Mouse (Mus musculus): ENCODE measurements around the gene Myo19.

Gene Myo19

DNA sequence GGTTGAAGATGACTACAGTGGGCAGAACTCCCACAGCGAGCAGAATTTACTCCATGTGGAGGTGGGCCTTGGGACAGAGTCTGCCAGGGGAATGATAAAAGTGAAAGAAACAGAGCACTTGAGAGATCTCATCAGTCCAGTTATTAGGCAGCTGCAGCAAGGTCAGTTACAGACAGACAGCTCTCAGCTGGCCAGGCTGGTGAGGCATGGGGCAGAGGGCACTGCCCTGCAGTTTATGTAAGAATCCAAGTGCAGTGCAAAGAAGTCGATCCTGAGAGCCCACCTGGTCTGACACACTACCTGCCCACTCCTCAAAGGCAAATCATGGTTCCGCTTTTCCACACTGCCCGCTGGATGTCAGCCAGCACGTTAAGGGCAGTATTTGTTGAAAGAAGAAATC is 6.3 kb downstream of the Myo19 start:
- no peak for DNase-seq (ENCODE audit: low read depth, low spot score)

DNA sequence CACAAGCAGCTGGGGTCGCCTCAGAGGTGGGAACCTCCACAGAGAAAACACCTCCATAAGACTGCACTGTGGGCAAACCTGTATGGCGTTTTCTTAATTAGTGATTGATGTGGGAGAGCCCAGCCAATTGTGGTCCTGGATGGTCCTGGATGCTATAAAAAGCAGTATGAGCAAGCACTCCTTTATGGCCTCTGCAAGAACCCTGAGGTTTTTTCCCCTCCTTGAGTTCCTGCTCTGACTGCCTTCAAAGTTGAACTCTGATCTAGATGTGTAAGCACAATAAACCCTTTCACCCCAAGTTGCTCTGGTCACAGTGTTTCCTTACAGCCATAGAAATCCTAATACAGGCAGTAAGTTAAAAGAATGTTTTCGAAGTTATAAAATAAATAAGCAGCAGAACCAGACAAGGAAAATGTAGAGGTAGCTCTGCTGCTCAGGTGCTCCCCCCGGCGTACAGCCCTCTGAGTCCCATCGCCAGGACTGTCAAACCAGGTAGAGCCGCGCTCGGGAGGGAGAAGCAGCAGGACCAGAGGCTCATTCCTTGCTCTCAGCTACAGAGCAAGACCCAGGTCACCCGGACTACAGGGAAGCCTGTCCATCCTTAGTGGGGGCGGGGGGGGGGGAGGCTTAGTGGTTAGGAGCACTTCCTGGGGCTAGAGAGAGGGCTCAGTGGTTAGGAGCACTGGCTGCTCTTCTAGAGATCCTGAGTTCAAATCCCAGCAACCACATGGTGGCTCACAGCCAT is 7.0 kb downstream of the Myo19 start:
- no peak for DNase-seq (ENCODE audit: low read depth, low spot score)

DNA sequence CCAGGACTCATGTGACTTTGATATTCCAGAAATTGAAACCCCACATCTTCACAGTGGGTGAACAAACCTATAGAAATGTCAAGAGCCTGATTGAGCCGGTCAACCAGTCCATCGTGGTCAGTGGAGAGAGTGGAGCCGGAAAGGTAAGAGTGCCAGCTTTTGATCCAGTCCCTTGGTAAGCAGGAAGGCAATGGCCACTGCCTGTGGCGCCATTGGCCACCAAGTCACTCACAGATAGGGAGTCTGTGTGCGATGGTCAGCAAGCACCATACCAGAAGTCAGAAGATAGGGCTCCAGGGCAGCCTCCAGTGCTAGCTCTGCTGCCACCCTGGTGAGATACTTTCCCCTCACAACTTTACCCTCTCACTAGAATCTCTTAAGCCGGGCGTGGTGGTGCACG is 8.1 kb downstream of the Myo19 start:
- no peak for DNase-seq (ENCODE audit: low read depth, low spot score)

DNA sequence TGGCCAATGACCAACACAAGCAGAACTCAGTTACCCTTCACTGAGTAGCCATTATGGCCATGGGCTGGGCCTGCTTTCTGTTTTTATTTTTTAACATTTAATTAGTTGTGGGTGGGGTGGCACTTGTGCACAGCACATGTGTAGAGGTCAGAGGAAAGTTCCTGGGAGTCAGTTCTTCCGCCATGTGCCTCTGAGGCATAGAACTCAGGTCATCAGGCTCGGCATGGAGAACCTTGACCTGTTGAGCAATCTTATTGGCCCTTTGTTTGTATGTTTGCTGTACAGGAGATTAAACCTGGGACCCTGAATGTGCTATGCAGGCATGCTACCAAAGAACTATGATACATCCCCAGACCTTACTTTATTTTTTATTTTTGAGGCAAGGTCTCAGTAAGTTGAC is 9.5 kb downstream of the Myo19 start:
- no peak for DNase-seq (ENCODE audit: low read depth, low spot score)

DNA sequence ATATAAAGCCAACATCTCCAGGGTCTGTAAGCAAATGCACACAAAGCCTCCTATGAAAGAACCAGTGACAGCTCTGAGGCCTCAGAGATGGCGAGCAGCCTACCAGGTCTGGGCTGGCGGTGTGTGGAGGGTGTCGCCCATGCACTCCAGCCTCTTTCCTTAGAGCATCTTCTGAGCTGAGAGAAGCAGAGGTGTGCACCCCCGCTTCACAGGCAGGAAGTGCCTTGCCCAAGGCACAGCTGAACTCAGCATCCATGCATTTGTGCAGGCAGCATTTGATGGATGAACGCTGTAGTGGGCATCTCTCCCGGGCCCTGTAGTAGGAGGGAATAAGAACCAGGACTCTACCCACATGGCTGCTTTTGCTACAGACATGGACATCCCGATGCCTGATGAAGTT is 11.8 kb downstream of the Myo19 start:
- no peak for DNase-seq (ENCODE audit: low read depth, low spot score)

DNA sequence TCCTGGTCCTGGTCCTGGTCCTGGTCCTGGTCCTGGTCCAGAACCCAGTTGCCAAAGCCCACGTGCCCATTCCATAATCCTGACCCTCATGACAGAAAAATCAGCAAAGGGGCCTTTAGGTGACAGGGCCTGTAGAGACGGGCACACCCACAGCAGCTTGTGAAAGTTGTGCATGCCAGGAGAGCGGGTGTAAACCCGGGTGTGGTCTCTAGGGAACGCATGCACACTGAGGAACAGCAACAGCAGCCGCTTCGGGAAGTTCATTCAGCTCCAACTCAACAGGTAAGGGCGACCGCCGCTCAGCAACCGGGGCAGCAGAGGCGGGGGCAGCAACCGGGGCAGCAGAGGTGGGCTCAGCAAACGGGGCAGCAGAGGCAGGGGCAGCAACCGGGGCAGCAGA is 13.2 kb downstream of the Myo19 start:
- DNase-seq (ENCODE audit: low read depth, low spot score): no peak

DNA sequence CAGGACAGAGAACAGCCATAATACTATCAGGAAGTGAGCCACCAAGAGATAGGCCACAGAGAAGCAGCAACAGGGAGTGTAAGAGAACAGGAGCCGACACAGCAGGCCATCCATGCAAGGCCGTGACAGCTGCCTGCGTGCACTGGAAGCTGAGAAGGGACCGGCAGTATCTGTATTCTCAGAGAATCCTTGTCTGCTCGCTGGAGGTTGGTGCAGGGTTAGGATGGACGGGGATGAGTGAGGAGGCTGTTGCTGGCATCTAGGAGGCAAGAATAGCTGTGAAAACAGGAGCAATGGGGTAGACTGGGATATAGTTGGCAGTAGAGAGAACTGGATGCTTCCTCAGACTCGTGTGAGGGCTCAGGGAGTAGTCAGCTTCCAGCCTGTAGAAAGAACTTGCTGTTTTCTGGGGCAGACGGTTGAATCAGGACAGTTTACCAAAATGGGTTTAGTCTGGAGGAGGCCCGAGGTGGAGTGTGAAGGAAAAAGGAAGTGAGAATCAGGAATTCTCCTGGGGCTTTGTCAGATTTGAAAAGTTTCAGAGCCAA is 24.7 kb downstream of the Myo19 start:
- peak; percentile 72 for DNase-seq (ENCODE audit: low read depth, low spot score)

DNA sequence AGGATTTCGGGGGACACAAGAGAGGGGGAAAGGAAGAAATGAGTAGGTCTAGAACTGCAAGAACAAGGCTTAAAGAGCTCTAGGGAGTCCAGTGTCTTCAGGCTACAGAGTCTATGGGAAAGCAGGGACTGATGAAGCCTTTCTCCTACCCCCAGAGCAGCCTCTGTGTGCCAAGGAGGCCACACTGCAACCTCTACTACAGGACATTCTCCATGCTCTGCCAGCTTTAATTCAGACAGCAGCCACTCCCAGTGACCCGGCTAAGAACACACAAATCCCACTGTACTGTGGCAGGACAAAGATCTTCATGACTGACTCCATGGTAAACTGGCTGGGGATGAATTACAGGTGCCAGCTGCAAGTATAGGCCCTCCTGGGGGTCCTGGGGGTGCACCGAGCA is 27.1 kb downstream of the Myo19 start:
- no peak for DNase-seq (ENCODE audit: low read depth, low spot score)

DNA sequence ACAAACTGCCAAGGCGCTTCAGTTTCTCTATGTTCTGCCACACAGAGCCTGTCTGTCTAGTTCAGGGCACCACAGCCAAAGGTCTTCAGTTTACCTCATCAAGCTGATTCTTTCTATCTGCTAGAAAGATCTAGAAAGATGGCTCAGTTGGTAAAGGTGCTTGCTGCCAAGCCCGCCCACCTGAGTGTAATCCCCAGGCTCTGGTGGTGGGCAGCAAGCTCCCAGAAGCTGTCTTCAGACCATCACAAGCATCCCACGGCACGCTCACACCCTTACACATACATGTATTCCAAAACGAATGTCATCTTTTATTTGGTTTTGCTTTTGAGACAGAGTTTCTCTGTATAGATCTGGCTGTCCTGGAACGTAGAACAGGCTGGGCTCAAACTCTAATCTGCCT is 28.5 kb downstream of the Myo19 start:
- peak; percentile 53 for DNase-seq (ENCODE audit: low read depth, low spot score)

DNA sequence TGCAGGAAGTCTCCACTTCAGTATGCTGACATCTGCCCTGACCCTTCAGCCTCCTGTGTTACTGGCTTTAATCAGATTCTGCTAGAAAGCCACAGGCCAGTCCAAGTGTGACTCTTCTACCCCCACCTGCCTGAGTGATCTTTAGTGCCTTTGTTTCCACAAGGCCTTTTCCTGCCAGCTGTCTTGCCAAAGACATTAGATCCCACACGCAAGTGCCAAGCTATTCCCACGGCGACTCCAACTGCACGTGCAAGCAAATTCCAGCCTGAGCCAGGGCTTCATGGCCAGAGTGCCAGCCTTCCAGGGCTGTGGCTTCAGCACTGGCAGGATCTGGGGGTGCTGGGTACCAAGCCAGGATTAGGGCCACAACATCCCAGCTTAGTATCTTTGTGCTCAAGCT is 30.5 kb downstream of the Myo19 start:
- DNase-seq (ENCODE audit: low read depth, low spot score): no peak

DNA sequence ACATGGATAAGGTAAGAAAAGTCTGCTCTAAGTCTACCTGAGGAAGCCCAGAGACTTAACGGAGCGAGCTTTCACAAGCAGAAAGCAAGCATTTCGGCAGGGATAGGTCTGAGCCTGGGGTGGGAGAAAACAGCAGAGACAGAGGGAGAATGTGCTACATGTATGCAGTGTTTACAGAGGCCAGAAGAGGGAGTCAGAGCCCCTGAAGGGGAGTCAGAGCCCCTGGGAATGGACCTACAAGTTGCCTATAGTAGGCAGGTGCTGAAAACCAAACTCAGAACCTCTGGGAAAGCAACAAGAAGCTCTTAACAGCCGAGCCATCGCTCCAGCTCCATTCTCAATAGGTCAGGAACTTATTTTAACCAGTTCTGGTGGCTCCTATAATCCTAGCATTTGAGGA is 34.7 kb downstream of the Myo19 start:
- DNase-seq (ENCODE audit: low read depth, low spot score): no peak

DNA sequence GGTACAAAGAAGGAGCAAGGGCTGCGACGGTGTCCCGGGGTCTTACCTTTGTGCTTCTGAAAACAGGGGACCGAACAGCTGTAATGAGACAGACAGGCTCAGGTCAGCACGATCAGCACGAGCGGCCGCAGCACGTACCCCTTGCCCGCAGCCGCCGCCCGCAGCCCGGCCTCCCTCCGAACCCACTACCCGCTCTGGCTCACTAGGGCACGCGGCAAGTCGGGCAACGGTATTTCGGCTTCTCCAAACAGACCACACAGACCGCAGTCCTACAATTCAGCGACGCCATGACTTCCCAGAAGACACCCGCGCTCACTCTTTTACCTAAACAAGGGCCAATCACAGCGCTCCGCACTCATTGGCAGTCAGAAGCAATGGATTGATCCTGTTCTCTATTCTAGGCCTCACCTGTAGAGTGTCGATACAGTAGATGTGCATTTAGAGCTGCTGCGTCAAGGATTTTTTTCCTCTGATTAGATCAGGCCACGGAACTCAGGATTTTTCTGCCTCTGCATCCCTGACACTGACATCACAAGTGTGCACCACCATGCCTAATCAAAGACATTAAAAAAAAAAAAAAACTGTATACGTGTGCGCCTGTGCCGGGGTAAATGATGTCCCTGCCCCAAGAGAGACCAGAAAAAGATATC is 36.2 kb downstream of the Myo19 start, which contains the start of gene Znhit3:
Znhit3 (minus strand) TSS at position 314 of the 650 bp plus-strand sequence.
- peak; percentile 96 for DNase-seq (ENCODE audit: low read depth, low spot score)

DNA sequence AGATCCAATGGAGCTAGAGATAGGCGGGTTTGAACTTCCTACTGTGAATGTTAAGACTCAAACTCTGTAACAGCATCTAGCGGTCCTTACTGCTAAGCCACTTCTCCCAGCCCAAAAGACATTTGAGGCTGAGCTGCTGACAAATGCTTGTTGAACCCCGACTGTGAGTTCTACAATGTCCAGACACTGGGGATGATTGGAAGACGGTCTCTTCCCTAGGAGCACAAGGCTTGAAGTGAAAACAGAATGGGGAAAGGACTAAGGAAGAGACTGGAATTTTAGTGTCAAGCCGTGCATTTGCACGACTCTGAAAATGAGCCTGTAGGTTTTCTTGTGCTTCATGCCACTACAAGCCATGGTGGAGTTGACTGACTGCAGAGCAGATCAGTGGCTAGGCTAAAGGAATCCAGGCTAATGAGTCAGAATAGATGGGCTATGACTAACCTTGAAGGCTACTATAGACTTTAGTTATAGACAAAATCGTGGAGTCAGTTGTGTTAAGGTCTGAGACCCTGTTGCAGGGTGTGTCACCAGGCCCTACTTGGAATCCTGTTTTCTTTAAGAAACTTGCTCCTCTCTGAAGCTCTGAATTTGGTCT is 36.9 kb downstream of the Myo19 start:
- DNase-seq (ENCODE audit: low read depth, low spot score): no peak

DNA sequence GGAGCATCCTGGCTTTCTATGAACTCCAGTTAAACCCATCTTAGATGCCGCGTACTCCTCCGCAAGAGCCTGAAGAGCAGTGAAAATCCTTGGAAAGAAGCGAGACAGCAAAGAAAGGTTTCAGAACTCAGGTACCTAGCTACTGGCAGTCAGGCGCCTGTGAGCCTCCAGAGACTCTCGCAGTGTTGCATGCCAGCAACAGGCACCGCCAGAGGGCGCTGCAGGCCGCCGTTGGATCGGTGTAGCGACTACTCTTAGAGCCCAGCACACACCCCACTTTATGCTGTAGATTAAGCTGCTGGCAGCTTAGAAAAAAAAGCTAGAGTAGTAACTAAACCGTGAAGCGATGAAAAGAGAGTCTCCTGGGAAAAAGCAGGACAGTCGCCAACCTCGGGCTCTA is 38.5 kb downstream of the Myo19 start:
- no peak for DNase-seq (ENCODE audit: low read depth, low spot score)

DNA sequence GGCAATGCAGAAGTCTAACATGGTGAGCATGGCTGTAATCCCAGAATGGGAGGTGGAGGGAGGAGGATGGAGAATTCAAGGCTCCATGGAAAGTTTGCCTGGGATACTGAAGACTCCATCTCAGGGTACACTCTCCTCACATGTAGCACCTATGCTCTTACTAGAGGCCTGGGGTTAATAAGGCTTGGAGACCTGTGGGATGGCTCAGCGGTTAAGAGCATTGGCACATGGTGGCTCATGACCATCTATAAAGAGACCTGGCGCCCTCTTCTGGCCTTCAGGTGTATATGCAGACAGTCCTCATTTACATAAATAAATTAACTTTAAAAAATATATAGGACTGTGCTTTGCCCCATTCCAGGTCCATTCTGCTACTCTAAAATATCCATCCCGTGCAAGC is 39.3 kb downstream of the Myo19 start:
- no peak for DNase-seq (ENCODE audit: low read depth, low spot score)

DNA sequence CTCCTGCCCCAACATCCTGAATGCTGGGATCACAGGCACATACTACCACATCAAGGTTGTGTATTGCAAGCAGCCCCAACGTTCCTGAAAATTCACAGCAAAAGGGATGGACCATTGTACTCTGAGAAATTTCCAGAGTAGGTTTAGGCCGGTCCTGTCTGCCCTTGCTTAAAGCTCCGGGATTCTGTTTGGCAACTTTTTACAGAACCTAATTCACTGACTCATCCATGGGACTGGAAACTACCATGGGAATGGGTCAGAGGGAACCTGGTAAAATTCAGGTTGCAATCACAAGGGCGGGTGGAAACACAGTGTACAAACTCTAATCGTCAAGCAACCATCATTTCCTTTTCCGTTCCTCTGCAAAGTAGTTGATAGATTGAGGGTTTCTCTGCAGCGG is 40.0 kb downstream of the Myo19 start:
- no peak for DNase-seq (ENCODE audit: low read depth, low spot score)

DNA sequence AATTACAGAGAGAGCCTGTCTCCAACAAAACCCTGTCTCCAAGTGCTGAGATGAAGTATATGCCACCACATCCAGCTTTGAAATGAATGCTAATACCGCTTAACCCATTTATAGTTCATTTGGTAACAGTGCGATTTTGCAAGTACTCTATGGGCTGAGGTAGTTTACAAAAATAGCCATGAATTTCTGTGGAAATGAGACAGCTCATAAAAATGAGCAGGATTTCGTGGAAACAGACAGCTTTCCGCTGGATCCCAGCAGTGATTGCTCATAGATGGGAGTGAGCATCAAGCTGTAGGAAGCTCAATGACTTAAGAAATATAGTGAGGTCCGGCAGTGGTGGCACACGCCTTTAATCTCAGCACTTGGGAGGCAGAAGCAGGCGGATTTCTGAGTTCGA is 41.0 kb downstream of the Myo19 start:
- DNase-seq (ENCODE audit: low read depth, low spot score): no peak

DNA sequence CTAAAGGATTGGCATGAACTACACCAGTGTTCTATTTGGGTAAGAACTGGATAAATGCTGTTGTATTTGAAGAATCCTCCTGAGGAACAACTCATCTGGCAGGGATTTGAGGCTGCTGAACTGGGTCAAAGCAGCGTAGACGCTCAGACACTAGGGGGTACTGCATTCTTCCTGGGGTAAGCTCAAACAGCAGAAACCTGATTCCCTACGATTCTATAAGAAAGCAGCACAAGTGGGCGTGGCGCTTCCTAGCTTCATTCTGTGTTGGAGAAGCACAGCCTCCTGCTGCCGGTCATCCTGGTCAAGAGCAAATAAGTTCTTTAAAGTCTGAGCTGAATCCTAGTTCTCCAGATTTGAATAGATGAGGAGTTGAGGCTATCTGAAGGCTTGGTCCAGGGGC is 52.3 kb downstream of the Myo19 start:
- DNase-seq (ENCODE audit: low read depth, low spot score): no peak

DNA sequence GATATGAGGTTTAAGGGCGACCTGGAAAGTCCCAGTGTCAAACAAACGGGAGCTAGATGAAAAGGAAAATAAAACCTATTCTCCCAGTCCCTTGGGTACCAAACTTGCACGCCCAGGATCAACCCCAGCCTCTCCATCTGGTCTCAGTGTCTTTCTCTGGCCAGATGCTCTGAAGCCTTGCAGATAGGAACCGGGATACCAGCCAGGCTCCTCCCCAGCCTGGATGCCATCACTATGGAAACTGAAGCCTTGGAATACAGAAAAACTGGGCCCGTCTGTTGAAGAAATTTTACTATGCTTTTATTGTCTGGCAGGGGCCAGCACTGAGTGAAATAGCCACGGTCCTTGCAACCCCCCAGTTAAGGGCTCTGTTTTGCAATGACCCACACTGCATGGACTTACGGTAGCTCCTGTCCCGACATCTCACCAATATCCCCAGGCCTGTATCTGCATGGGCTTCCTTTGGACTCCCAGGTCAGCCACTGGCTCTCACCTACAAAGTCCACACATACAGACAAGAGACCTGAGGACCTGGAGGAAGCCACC is 59.6 kb downstream of the Myo19 start:
- DNase-seq (ENCODE audit: low read depth, low spot score): peak; percentile 75

DNA sequence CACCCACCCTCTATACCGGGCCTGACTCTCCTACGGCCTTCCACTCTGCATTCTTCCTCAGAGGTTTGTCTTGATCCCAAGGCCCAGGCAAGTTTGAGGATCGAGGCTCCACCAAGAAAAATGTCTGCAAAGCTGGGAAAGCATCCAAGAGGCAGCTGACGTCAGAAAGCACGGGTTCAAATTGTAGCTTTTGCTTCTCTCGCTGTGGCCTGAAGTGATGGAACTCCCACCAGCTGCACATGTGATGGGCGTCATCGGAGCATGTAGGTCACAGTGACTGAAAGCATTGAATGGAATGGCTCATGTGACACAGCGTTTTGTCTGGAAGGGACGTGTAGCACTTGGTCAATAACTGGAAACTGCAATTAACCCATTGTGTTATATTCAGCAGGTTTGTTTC is 60.2 kb downstream of the Myo19 start:
- DNase-seq (ENCODE audit: low read depth, low spot score): no peak

DNA sequence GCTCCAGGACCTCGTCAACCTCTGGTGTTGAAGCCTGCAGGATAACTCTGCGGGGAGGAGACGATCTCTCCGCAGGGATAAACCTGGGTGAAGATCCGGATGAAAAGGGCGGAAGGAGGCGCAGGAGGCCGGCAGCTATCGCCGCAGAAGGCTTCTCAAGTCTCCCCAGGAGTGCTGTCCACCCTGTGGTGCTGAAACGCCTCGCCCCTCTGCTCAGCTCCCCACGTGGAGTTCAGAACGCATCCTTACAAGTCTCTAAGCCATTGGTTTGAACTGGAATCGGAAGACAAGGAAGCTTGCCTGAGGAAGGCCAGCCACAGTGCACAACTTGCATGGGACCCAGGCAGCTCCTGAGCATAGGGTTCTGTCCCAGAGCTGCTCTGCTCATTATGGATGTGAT is 64.0 kb downstream of the Myo19 start:
- no peak for DNase-seq (ENCODE audit: low read depth, low spot score)

DNA sequence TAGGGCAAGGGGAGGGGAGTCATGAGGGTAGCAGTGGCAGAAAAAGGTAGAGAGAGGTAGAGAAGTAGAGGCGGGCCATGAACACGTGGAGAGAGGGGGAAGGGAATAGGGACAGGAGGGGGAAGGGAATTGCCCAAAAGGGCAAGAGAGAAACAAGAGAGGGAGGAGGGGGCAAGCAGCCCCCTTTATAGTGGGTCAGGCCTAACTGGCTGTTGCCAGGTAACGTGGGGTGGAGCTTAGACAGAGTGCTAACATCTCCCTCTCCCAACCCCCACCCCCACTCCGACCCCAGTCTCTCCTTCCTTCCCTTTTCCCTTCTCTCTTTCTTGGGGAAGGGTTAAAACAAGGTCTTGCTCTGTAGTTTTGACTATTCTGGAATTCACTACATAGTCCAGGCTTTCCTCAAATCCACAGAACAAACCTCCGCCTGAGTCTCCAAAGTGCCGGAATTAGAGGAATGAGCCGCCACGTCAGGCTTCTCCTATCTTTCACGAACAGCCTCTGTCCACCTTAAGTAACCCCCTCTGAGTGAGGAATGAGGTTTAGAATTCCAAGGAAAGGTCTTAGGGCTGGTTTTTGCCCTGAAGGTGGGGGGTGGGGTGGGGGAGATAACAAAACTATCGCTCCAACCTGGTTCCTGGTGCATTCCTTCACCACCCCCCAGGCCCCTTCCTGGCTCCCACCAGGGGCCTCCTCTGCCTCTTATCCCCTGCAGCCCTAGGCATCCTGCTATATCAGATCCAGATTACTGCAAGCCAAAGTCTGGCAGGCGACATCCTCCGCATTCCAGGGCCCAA is 64.9 kb downstream of the Myo19 start:
- DNase-seq (ENCODE audit: low read depth, low spot score): no peak
